Mouse (Mus musculus): Measurements from ENCODE around the gene Acbd4.

DNA sequence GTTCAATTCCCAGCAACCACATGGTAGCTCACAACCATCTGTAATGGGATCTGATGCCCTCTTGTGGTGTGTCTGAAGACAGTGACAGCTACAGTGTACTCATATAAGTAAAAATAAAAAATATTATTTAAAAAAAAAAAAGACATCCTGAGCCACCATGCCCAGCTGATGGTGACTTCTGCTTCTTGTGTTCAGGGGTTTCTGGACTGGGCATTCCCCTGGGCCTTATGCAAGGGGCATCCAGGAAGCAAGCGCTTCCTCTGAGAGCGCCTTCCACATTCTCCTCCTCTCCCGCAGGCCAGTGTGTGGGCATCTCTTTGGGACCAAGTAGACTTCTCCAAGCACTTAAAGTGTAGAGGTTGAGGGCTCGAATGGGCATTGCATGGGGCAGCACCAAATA, 44.9 kb downstream of the Acbd4 start:
- TF ChIP-seq CTCF (IDR thresholded peaks at IDR 0.05) (no peak), POLR2A (IDR thresholded peaks at IDR 0.05; ENCODE audit: insufficient read depth, low read depth, low read length) (no peak), EP300 (IDR thresholded peaks at IDR 0.05; ENCODE audit: insufficient read depth, low read depth, low read length) (no peak)
